Mouse (Mus musculus): ENCODE results near the gene Cyp2e1. TPM values are rescaled to one million over a fixed set of nuclear protein-coding genes. Genes with fewer than 3 reads are reported as not detected.

Cyp2e1 gene
- total and polyA plus RNA-seq, 2 experiments from 2014 or later: 0.11 TPM; not detected in 1

- Histone ChIP-seq H3K9ac (replicated peaks; ENCODE audit: low read depth, low read length) (no peak overlapping the region), H3K9me3 (replicated peaks; ENCODE audit: control insufficient read depth, low read length) (no peaks in the 10 kb centered on the region), H3K27me3 (ENCODE audit: control insufficient read depth, insufficient read depth, low read length) (no peaks in the 10 kb centered on the region), H3K4me1 (ENCODE audit: control insufficient read depth, insufficient read depth) (no peaks in the 10 kb centered on the region), H3K27ac (ENCODE audit: low read depth) (no peak overlapping the region), H3K4me3 (ENCODE audit: low read depth, low read length) (no peak overlapping the region), H3K4me2 (ENCODE audit: low read depth, low read length) (no peak overlapping the region), H3K36me3 (replicated peaks; ENCODE audit: control insufficient read depth, insufficient read depth, low read length) (no peaks in the 10 kb centered on the region)
- TF ChIP-seq CTCF (IDR thresholded peaks at IDR 0.05; ENCODE audit: low read depth): no peak
- TF ChIP-seq EP300 (IDR thresholded peaks at IDR 0.05; ENCODE audit: low read depth): no peak
- DNase-seq (ENCODE audit: low spot score): no peak
- 73% methylated on average over 3 of the region's 3 CpGs for WGBS
- ATAC-seq (ENCODE audit: insufficient read depth, low read depth): no peak
Observed at GRCm38 (mm10) chr7:140747402-140747801, 16.1 kb upstream of the Cyp2e1 start.

- Histone ChIP-seq H3K27ac (ENCODE audit: low read depth) (no peak overlapping the region), H3K9me3 (replicated peaks; ENCODE audit: control insufficient read depth, low read length) (0 out of 2 replicates have a peak, but pooled peaks cover 3% of the 10 kb centered on the region), H3K9ac (replicated peaks; ENCODE audit: low read depth, low read length) (no peak overlapping the region), H3K36me3 (replicated peaks; ENCODE audit: control insufficient read depth, insufficient read depth, low read length) (no peaks in the 10 kb centered on the region), H3K4me3 (ENCODE audit: low read depth, low read length) (no peak overlapping the region), H3K4me1 (ENCODE audit: control insufficient read depth, insufficient read depth) (no peaks in the 10 kb centered on the region), H3K4me2 (ENCODE audit: low read depth, low read length) (no peak overlapping the region), H3K27me3 (ENCODE audit: control insufficient read depth, insufficient read depth, low read length) (no peaks in the 10 kb centered on the region)
- 64% methylated on average over 6 of the region's 6 CpGs for WGBS
- ATAC-seq (ENCODE audit: insufficient read depth, low read depth): no peak
- no peak for DNase-seq (ENCODE audit: low spot score)
- no peak for TF ChIP-seq CTCF (IDR thresholded peaks at IDR 0.05; ENCODE audit: low read depth)
- no peak for TF ChIP-seq EP300 (IDR thresholded peaks at IDR 0.05; ENCODE audit: low read depth)
Observed at GRCm38 (mm10) chr7:140748116-140748826, 15.3 kb upstream of the Cyp2e1 start.

GRCm38 (mm10) chr7:140748827-140749160, 14.7 kb upstream of the Cyp2e1 start:
- H3K27ac ChIP-seq (ENCODE audit: low read depth): no peak overlapping the region
- 65% methylated on average over 3 of the region's 3 CpGs for WGBS
- no peak overlapping the region for H3K9ac ChIP-seq (replicated peaks; ENCODE audit: low read depth, low read length)
- ATAC-seq (ENCODE audit: insufficient read depth, low read depth) (no peak), DNase-seq (ENCODE audit: low spot score) (no peak)
- H3K4me3 ChIP-seq (ENCODE audit: low read depth, low read length): no peak overlapping the region
- peaks cover 7% of the 10 kb centered on the region; the same call in 1 of the 2 replicates for H3K9me3 ChIP-seq (replicated peaks; ENCODE audit: control insufficient read depth, low read length)
- H3K4me1 ChIP-seq (ENCODE audit: control insufficient read depth, insufficient read depth): no peaks in the 10 kb centered on the region
- H3K36me3 ChIP-seq (replicated peaks; ENCODE audit: control insufficient read depth, insufficient read depth, low read length): no peaks in the 10 kb centered on the region
- TF ChIP-seq EP300 (IDR thresholded peaks at IDR 0.05; ENCODE audit: low read depth): no peak
- TF ChIP-seq CTCF (IDR thresholded peaks at IDR 0.05; ENCODE audit: low read depth): no peak
- no peaks in the 10 kb centered on the region for H3K27me3 ChIP-seq (ENCODE audit: control insufficient read depth, insufficient read depth, low read length)
- H3K4me2 ChIP-seq (ENCODE audit: low read depth, low read length): no peak overlapping the region

GRCm38 (mm10) chr7:140754556-140754955, 9.0 kb upstream of the Cyp2e1 start:
- Histone ChIP-seq H3K9ac (replicated peaks; ENCODE audit: low read depth, low read length) (no peak overlapping the region), H3K4me3 (ENCODE audit: low read depth, low read length) (no peak overlapping the region), H3K4me1 (ENCODE audit: control insufficient read depth, insufficient read depth) (no peaks in the 10 kb centered on the region), H3K27ac (ENCODE audit: low read depth) (no peak overlapping the region), H3K4me2 (ENCODE audit: low read depth, low read length) (no peak overlapping the region), H3K36me3 (replicated peaks; ENCODE audit: control insufficient read depth, insufficient read depth, low read length) (no peaks in the 10 kb centered on the region), H3K27me3 (ENCODE audit: control insufficient read depth, insufficient read depth, low read length) (no peaks in the 10 kb centered on the region), H3K9me3 (replicated peaks; ENCODE audit: control insufficient read depth, low read length) (peaks cover 7% of the 10 kb centered on the region; the same call in 1 of the 2 replicates)
- ATAC-seq (ENCODE audit: insufficient read depth, low read depth) (no peak), DNase-seq (ENCODE audit: low spot score) (no peak)
- TF ChIP-seq EP300 (IDR thresholded peaks at IDR 0.05; ENCODE audit: low read depth): no peak
- TF ChIP-seq CTCF (IDR thresholded peaks at IDR 0.05; ENCODE audit: low read depth): no peak

GRCm38 (mm10) chr7:140756151-140756854, 7.2 kb upstream of the Cyp2e1 start:
- Histone ChIP-seq H3K27me3 (ENCODE audit: control insufficient read depth, insufficient read depth, low read length) (no peaks in the 10 kb centered on the region), H3K4me1 (ENCODE audit: control insufficient read depth, insufficient read depth) (no peaks in the 10 kb centered on the region), H3K9me3 (replicated peaks; ENCODE audit: control insufficient read depth, low read length) (peaks cover 7% of the 10 kb centered on the region; the same call in 1 of the 2 replicates), H3K4me2 (ENCODE audit: low read depth, low read length) (no peak overlapping the region), H3K27ac (ENCODE audit: low read depth) (no peak overlapping the region), H3K9ac (replicated peaks; ENCODE audit: low read depth, low read length) (no peak overlapping the region), H3K36me3 (replicated peaks; ENCODE audit: control insufficient read depth, insufficient read depth, low read length) (no peaks in the 10 kb centered on the region), H3K4me3 (ENCODE audit: low read depth, low read length) (no peak overlapping the region)
- DNase-seq (ENCODE audit: low spot score) (no peak), ATAC-seq (ENCODE audit: insufficient read depth, low read depth) (peak; percentile 14; the same call in 1 of the 2 replicates)
- no peak for TF ChIP-seq CTCF (IDR thresholded peaks at IDR 0.05; ENCODE audit: low read depth)
- TF ChIP-seq EP300 (IDR thresholded peaks at IDR 0.05; ENCODE audit: low read depth): no peak
- 57% methylated on average over 4 of the region's 4 CpGs for WGBS

Data from heart, postnatal 0 days (tissue).